Comparison of ENCODE assay signal across 9 mouse cellular contexts in the genomic region with DNA sequence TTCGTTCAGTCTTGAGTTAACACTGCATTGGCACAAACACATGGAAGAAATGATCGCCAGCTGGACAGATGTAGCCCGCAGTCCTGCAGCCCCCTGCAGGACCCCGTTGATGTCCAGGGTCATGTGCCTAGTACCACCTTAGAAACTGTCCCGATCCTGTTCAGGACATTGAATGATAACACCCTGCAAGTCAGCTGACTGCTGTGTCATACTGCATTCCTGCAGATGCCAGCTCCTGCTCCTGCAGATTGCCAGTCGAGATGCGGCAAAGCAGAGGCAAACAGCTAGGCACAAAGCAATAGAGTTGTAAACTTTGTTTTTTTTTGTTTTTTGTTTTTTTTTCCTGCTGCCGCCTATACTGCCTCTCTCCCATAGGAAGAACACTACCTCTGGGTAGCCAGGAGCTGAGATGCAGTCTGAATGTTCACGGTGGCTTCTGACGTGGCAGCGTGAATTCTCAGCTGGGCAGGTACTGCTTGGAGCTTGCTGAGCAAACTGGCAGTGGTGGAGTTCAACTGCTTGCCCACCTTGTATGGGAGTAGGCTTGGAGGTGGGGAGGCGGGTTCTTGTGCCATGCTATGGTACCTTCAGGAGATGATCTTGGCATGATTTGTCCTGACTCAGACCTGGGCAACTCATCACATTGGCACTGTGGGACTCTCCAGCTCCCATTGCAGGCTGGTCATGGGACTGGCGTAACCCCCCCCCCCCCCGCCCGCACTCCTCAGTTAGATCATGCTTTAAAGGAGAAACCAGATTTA.
A peak's percentile ranks its signal among the peaks of the same experiment; 100 is the strongest.
DNase-seq lines count a peak whose midpoint lies in the region; ATAC-seq and TF ChIP-seq lines count a peak whose summit lies in the region.
"Had no signal": no experiment of that assay in that cellular context is flagged by ENCODE, and none has a peak within 500 bp of the region (broad histone marks: within the 10 kb centered on the region; RNA-seq: fewer than 3 reads in every experiment).

No protein-coding gene starts in this region.

- TF ChIP-seq POLR2A in brain, embryonic 14.5 days (IDR thresholded peaks at IDR 0.05; ENCODE audit: borderline replicate concordance, extremely low read depth, insufficient read depth, insufficient read length, poor library complexity, severe bottlenecking): no peak

- peak; percentile 35 for ATAC-seq in hindbrain, embryonic 14.5 days (ENCODE audit: low FRiP score)
- peak; percentile 41 for ATAC-seq in midbrain, embryonic 15.5 days (replicated peaks)

- TF ChIP-seq CTCF in brain, embryonic 14.5 days (IDR thresholded peaks at IDR 0.05; ENCODE audit: borderline replicate concordance, extremely low read depth, insufficient read depth, insufficient read length): no peak

- H3K36me3 ChIP-seq in hindbrain, embryonic 14.5 days (replicated peaks; ENCODE audit: control insufficient read depth, insufficient read depth): no peaks in the 10 kb centered on the region
- no peaks in the 10 kb centered on the region for H3K36me3 ChIP-seq in midbrain, embryonic 15.5 days (replicated peaks)
- H3K36me3 ChIP-seq: heart, embryonic 13.5 days had no signal

- H3K27ac ChIP-seq in hindbrain, embryonic 14.5 days: peak overlapping the region; percentile 95
- H3K27ac ChIP-seq in midbrain, embryonic 15.5 days: peak overlapping the region; percentile 92
- H3K27ac ChIP-seq: heart, embryonic 13.5 days had no signal

- H3K9me3 ChIP-seq in hindbrain, embryonic 14.5 days (ENCODE audit: control insufficient read depth, low read length): no peaks in the 10 kb centered on the region
- H3K9me3 ChIP-seq in midbrain, embryonic 15.5 days: no peaks in the 10 kb centered on the region
- H3K9me3 ChIP-seq: heart, embryonic 13.5 days had no signal

- peak overlapping the region; percentile 29 for H3K4me3 ChIP-seq in hindbrain, embryonic 14.5 days (replicated peaks; ENCODE audit: low read length)
- H3K4me3 ChIP-seq in midbrain, embryonic 15.5 days: peak overlapping the region; percentile 40
- H3K4me3 ChIP-seq: heart, embryonic 13.5 days had no signal

- 53% methylated on average over 15 of the region's 15 CpGs for WGBS in hindbrain, embryonic 14.5 days
- WGBS in midbrain, embryonic 15.5 days: 48% methylated on average over 15 of the region's 15 CpGs

- H3K4me1 ChIP-seq in hindbrain, embryonic 14.5 days (replicated peaks; ENCODE audit: control insufficient read depth, insufficient read depth, low read length): peaks cover 34% of the 10 kb centered on the region
- peaks cover 37% of the 10 kb centered on the region for H3K4me1 ChIP-seq in midbrain, embryonic 15.5 days

- H3K4me2 ChIP-seq in hindbrain, embryonic 14.5 days (replicated peaks): peak overlapping the region; percentile 48
- peak overlapping the region; percentile 57 for H3K4me2 ChIP-seq in midbrain, embryonic 15.5 days
- H3K4me2 ChIP-seq: heart, embryonic 13.5 days had no signal

- H3K9ac ChIP-seq in hindbrain, embryonic 14.5 days: peak overlapping the region; percentile 53
- peak overlapping the region; percentile 35; the same call in 1 of the 2 replicates for H3K9ac ChIP-seq in midbrain, embryonic 15.5 days
- H3K9ac ChIP-seq: heart, embryonic 13.5 days had no signal

- peak; percentile 58 for DNase-seq in brain, embryonic 14.5 days (ENCODE audit: low read depth)
- peak; percentile 39 to 57 for DNase-seq in cerebellum, postnatal 10 days
- DNase-seq in hindbrain, embryonic 14.5 days (ENCODE audit: low spot score): no peak
- DNase-seq in kidney, adult 18-20 months: no peak
- no peak for DNase-seq in heart, adult 8-10 months (ENCODE audit: low spot score)
- DNase-seq in ovary, adult 18-20 months (ENCODE audit: low spot score): no peak
- DNase-seq in spleen, postnatal 10 days (ENCODE audit: low spot score in 2 of 2): no peak

- no peaks in the 10 kb centered on the region for H3K27me3 ChIP-seq in hindbrain, embryonic 14.5 days (ENCODE audit: control insufficient read depth, insufficient read depth, low read length)
- H3K27me3 ChIP-seq in midbrain, embryonic 15.5 days (replicated peaks): no peaks in the 10 kb centered on the region
- H3K27me3 ChIP-seq: heart, embryonic 13.5 days had no signal

Comparison
In these comparisons a context has a peak if more than half of its experiments do, and no peak if none do; other contexts are left out.
1. DNase-seq: peak in brain, embryonic 14.5 days (single experiment) and cerebellum, postnatal 10 days (2 of 2); none in hindbrain, embryonic 14.5 days (single experiment), kidney, adult 18-20 months (single experiment), heart, adult 8-10 months (single experiment), ovary, adult 18-20 months (single experiment) and spleen, postnatal 10 days (0 of 2).